Mouse (Mus musculus): Measurements from ENCODE around the gene Ranbp6.

GRCm38 (mm10) chr19:29844036-29844661 lies 31.4 kb upstream of the Ranbp6 start:
- TF ChIP-seq CTCF (IDR thresholded peaks at IDR 0.05; ENCODE audit: control insufficient read depth, insufficient read depth, low read length), result no peak
- no peak for TF ChIP-seq POLR2A (IDR thresholded peaks at IDR 0.05; ENCODE audit: borderline replicate concordance, control insufficient read depth, low read depth, low read length)

Measured in bone marrow, adult 2 months (tissue).